Mouse (Mus musculus) G1E-ER4 (cell line): ENCODE results near the gene Abca8b. TPM values are rescaled to one million over a fixed set of nuclear protein-coding genes. Genes with fewer than 3 reads are reported as not detected.

Experiments used
- GATA1 ChIP-seq: IDR thresholded peaks from one replicate; pipeline ENCODE4 v1.8.0; 2012; ENCODE audit warnings: low read length, inconsistent platforms
- polyA plus RNA-seq: library from polyadenylated mRNA; stranded (reverse); fragments of >175 nt; gene quantifications from 2 replicates; pipeline ENCODE4 v1.2.3, GENCODE M21; 2012

Abca8b gene
- not detected in 2 replicates for polyA plus RNA-seq

DNA sequence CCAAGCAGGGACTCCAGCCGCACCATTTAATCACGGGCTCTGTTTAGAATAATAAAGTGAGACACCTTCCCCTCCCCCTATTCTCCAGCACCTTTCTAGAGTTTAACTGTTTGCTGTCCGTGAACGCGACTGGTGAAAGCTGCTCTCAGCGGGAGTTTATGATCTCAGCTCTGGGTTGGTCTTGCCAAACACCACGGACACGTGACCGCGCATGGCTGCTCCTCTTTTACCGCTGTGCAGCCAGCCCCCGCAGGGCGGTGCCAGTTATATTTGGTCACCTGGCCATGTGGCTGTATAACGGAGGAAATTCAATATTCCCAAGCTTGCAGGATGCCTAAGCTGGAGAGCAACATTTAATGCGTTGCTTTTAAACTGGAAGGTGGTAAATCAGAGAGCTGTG, at the start of gene Abca8b:
Gene Abca8b (minus strand): TSS at position 222 of the 400 bp plus-strand sequence.
- no peak for TF ChIP-seq GATA1

DNA sequence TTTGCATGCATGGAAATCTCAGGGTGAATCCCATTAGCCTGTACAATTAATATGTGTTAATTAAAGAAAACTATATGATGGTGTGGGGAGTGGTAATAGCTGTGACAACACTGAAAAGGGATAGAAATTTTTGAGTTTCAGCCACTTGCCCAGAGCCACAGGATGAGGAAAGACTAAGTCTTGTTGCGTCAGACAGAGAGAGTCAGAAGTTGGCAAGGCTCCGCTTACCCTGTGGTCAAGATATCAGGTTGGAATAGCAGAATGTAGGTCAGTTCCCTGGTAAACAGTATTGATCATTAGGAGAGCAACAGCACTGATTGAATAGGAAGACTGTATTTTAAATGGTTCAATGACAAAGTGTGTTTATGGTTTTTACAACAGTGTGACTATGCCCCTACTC, 42.1 kb upstream of the Abca8b start:
- TF ChIP-seq GATA1, result no peak

DNA sequence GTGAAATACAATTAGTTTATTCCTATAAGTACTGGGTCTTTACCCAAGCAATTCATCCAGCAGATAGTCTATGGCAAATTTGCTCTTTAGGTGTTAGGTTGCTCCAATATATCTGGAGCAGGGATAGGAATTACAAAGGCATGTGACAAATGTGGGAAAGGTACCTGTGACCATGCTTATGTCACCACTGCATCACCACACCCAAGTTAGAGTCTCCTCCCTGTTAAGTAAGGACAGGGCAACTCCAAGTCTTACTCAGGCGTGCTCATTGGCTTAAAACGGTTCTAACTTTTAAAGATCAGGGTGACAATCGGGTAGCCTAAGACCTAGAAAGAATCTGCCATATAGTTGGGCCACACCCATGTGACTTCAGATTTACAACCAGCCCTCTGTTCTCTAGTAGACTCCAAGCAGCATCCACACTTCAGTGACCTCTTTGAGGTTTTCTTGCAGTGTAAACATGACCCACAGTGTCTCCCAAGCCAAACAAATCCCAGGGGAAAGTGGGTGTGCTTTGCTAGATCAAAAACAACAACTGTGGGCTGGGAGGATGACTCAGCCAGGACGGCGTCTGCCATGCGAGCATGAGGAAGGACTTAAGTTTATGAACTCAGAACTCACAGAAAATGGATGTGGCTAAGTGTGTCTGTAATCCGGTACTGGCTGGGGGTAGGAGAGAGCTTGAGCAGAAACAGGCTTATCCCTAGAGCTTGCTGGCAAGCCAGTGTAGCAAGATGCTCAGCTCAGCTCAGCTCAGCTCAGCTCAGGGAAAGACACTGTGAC, 33.5 kb upstream of the Abca8b start:
- TF ChIP-seq GATA1, result no peak

DNA sequence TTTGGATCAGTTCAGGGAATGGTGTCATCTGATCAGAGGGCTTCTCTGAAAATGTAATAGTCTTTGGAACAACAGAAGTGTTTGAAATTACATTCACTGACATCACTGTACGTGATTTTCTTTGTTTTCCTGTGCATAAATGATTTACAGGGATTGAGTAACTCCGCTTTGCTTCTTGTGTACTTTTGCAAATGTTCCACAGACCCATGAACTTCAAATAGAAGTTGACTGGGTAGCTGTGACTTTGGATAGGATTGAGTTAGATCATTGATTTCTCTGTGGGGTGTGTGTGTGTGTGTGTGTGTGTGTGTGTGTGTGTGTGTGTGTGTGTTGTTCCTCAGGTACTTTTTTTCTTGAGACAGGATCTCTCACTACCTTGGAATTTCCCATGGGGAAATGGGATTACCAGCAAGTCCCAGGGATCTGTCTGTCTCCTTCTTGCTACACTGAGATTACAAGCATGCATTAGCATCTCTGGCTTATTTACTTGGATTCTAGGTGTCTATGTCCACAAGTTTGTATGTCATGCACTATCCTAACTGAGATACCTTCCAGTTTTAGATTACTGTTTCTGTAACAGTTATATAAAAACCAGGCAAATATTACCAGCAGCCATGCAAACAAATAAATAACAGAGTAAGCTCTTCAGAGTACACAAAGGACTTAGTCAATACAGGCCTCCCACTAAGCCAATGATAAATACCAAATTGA, 15.3 kb upstream of the Abca8b start:
- no peak for TF ChIP-seq GATA1

DNA sequence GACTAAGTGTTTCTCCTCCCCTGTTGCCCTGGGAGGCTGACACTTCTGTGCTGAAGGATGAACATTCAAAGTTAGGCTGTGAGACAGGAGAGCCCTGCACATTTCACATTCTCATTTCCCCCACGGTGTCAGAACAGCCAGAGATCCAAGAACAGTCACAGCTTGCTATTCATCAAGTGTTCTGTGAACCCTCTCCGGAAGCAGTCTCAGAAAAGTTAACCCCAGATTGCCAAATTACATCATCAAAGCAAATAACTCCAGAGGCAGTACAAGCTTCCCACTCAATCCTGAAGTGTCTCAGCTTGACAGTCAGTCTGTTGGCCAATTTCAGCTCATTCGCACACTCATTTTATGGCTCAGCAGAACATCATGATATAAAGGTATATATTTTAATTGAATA, 632 bp downstream of the Abca8b start:
- TF ChIP-seq GATA1, result no peak

DNA sequence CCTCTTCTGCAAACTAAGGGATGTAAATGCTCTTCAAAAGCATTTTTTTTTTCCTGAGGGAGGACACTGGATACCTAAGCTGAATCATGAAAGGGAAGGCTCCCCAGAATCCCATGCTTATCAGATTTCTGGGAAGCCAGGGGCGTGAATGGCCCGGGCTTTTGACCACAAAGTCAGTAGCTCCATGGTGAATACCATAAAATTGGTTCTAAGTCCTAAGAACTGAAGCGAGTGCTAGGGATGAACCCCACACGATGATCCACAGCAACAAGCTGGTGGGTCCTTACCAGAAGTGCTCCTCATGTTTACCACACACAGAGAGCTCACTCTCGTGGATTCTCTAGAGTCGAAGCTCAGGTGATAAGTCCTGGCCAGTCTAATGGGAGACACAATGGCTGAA, 1.6 kb downstream of the Abca8b start:
- TF ChIP-seq GATA1, result no peak

DNA sequence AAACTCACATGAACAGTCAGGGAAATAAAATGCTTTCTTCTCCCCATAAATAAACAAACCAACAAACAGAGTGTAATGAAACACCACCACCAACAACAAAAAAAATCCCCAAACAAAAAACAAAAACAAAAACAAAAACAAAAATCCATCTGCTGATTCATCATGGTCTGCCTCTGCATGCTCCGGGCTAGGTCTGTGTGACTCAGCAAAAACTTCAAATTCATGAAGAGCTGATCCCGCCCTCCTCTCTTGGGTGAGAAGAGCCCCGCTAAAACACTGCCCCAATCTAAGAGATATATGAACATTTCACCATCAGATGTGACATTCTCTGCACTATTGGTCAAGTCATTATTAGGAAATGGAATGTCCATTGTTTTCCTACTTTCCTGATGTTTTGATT, 4.4 kb downstream of the Abca8b start:
- no peak for TF ChIP-seq GATA1

DNA sequence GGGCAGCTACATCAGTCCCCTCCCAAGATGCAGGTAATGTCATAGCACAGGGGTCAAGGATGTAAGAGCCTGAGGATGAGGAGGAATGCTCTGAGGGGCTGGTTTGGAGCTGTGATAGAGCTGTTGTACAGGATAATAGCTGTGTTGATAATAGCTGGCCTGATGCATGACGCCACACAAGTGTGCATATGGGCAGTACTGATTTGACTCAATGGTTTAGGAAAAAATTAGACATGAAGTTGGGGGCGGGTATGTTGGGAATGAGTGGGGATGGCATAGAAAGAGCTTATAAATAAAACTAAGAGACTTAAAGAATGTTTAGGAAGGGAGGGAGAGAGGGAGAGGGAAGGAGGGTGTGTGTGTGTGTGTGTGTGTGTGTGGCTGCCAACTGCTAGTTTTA, 5.4 kb downstream of the Abca8b start:
- TF ChIP-seq GATA1, result no peak

DNA sequence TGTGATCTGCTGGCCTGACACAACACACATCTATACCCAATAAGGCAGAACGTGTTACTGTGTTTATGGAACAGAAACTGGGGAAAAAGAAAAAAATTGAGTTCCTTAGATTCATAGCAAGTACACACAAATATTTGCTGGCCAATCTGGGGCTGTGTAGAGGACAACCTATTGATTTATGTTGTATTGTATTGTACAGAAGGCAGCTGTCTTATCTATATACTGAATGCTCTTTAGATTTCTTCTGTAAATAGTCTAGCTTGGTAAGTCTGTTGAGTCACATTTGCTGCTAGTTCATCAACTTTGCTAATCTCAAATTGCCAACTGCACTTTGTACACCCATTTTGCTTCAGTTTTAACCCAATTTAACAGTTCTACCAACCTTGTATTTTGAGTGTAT, 7.5 kb downstream of the Abca8b start:
- no peak for TF ChIP-seq GATA1

DNA sequence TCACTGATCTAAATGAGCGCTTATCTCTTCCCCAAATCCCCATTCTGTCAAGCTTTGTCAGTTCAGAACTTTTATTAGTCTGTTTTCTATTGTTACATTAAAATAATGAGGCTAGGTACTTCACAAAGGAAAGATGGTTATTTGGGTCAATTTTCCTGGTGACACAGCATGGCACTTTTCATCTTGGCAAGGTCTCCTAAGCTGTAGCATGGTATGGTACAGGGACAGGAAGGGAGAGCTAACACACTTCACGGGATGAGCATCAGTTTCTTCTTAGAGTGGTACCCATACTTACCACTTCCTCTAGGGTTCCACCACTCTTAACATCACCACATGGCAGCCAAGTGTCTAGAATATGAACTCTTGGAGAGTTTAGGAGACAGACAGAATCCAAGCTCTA, 13.8 kb downstream of the Abca8b start:
- TF ChIP-seq GATA1, result no peak

DNA sequence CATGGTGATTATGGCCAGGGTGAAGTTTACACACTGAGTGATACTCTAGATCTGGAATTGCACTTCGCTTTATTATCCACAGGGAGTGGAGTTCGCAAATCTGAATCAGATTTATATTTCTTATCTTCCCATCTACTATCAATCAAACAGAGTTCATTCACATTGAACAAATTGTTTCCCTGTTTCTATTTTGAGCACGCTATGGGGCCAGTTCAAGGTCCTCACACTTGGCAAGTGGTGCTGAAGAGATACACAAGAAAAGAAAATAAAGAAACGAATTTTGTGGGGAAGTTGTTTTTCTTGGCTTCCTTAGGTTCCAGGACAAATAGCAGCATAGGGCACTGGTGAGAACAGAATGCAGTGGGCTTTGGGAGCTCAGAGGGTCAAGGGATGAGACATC, 25.1 kb downstream of the Abca8b start:
- no peak for TF ChIP-seq GATA1

DNA sequence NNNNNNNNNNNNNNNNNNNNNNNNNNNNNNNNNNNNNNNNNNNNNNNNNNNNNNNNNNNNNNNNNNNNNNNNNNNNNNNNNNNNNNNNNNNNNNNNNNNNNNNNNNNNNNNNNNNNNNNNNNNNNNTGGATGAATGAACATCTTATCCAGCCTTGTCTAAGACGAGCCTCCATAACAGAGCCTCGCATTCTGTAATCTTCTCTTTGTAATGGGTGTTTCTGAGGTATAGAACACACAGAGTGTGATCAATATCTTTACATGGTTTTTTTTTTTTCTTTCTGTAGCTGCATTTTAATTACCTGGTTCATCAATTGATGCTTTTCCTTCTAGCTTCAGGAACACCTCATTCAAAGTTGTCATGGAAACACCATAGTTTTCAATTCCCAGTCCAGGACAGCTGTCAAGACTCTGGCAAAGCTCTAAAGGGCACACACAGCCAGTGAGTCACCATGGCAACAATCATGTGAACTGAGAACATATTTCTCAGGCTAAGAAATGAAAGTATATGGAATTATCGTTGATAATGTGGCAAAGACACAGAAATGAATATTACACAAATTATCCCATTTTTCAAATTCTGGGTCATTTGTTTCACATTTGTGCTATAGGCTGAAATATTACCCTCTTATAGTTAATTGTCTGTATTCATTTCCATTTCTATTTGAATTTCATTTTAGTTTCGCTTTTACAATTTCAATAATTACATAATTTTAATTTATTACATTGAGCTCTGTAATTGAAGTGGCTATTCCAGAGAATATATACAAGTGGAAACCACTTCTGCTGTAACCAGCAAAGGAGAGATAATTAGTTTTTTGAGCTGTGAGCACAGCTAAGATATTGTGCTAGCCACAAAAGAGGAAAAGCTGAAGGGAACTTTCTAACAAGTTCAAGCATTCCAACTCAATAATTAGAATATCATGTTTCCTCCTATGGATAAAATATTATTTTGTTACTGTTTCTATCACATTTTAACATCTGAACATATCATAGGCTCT, 33.9 kb downstream of the Abca8b start:
- TF ChIP-seq GATA1, result no peak

DNA sequence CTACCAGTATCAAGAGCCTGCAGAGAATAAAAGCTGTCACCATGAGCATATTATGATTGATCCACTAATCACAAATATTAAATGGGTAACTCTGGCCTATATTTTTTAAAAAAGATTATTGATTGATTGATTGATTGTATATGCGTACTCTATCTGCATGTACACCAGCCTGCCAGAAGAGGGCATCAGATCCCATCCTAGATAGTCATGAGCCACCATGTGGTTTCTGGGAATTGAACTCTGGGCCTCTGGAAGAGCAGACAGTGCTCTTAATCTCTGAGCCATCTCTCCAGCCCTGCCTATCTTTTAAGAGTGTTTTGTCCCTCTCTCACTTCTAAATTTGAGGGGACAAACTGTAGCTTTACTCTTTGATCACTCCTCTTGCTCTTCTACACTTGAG, 40.5 kb downstream of the Abca8b start:
- TF ChIP-seq GATA1, result no peak

DNA sequence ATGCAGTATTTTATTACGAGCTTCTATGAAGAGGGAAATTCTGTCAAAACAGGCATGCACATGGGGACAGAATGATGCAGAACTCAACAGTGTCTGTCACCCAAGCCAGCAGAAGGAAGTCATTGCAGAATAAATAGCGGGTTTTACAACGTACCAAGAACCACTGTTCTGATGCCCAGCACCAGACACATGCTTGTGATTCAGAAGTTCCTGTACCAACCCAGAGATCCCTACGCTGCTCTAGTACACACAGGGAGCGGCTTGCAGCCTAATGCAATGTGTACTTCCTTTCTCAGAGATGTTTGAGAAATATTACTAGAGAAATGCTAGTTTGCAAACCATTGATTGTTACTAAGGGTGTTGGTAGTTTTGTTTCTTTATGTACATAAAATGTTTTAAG, 58.7 kb downstream of the Abca8b start:
- no peak for TF ChIP-seq GATA1

DNA sequence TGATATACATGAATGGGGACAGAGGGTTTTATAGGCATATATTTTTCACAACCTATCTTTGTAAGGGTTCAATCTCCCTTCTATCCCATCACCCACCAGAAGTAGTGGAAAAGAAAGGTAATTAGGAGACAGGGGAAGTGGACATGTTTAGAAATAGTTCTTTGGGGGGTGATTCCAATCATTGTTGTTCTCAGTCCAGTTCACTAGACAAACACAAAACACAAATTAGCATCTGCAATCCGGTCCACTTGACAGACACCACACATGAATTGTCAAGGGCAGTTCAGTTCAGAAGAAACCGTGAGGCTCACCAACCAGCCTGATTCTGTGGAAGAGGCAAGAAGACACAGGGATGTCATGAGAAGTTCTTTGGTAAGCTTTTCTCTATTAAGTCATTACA, 67.2 kb downstream of the Abca8b start:
- no peak for TF ChIP-seq GATA1

DNA sequence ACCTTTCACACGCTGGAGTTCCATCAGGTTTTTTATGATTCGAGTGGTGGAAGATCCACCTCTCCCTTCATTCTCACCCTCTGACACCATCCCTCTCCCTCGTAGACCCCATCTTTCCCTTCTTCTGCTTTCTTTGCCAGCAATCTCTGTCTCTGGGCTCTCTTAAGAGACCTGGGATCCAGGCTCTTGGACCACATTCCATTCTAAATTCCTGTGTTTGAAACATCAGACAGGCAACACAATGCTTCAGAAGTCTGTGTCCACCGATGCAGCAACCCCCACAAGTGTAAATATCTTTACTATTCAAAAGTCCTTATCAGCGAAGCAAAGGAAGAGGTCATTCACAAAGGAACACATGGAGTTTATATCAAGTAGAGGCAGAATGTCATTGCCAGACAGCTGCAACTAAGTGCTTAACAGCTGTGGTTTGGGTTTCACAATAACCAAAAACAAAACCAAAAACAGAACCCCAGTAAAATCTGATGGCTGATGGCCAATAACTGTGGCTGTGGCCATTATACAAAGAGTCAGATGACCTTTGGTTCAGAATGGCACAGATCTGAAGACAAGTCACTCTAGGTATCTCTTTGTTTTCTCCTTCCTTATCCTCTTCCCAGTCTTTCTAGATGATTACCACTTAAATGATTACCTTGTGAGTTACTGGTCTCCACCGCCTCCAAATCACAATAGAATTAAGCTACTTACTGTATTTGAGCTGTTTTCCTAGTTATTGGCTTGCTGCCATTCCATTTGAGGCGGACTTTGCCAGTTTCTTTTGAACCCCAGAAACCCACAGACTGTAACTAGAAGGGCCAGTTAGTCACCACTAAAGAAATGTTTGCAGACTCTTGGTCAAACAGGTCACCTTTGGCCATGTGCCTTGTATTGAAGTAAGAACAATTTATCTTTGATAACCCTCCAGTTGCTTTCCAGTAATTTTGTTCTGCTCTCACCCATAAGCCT, 68.6 kb downstream of the Abca8b start:
- no peak for TF ChIP-seq GATA1
